Mouse (Mus musculus) midbrain, postnatal 0 days (tissue): ENCODE results near the gene Rps3a1. TPM values are rescaled to one million over a fixed set of nuclear protein-coding genes. Genes with fewer than 3 reads are reported as not detected.

Experiments
- ATAC-seq: fragments of 200-750 bp; cut with Nextera tagmentation; 2 replicates; pipeline ENCODE4 v1.8.0; 2017; ENCODE audit warnings: moderate number of reproducible peaks, mild to moderate bottlenecking, moderate TSS enrichment, moderate library complexity; ENCODE audit not compliant: low FRiP score
- DNase-seq: peaks from one replicate; pipeline ENCODE4 v3.0.0-alpha.2; 2015; ENCODE audit warnings: low spot score
- H3K27ac ChIP-seq: fragments of 300-500 bp; sonication (generic); 2 replicates; pipeline ENCODE4 v1.5.1; 2014; ENCODE audit warnings: low read depth, mild to moderate bottlenecking, low read length, mixed read lengths
- H3K27me3 ChIP-seq: fragments of 300-500 bp; sonication (generic); 2 replicates; pipeline ENCODE4 v1.6.1; 2014; ENCODE audit warnings: low read length, control low read depth, mixed read lengths; ENCODE audit not compliant: insufficient read depth
- H3K36me3 ChIP-seq: fragments of 300-500 bp; sonication (generic); 2 replicates; pipeline ENCODE4 v1.6.1; 2014; ENCODE audit warnings: low read length, control low read depth, mixed read lengths; ENCODE audit not compliant: insufficient read depth
- H3K4me1 ChIP-seq: fragments of 300-500 bp; sonication (generic); 2 replicates; pipeline ENCODE4 v1.6.1; 2014; ENCODE audit warnings: mild to moderate bottlenecking, control low read depth, antibody characterized with exemption, low read length, mixed read lengths; ENCODE audit not compliant: insufficient read depth
- H3K4me2 ChIP-seq: fragments of 300-500 bp; sonication (generic); 2 replicates; pipeline ENCODE4 v1.6.1; 2014; ENCODE audit warnings: low read depth, mild to moderate bottlenecking, low read length, mixed read lengths; ENCODE audit not compliant: poor library complexity, severe bottlenecking
- H3K4me3 ChIP-seq: fragments of 300-500 bp; sonication (generic); 2 replicates; pipeline ENCODE4 v1.5.1; 2014; ENCODE audit warnings: low read depth, mild to moderate bottlenecking, low read length, moderate library complexity
- H3K9ac ChIP-seq: fragments of 300-500 bp; sonication (generic); replicated peaks from 2 replicates; pipeline ENCODE4 v1.6.1; 2014; ENCODE audit warnings: mild to moderate bottlenecking, low read length, moderate library complexity, mixed read lengths; ENCODE audit not compliant: poor library complexity, severe bottlenecking
- H3K9me3 ChIP-seq: fragments of 300-500 bp; sonication (generic); 2 replicates; pipeline ENCODE4 v1.6.1; 2016; ENCODE audit warnings: low read length, control low read depth
- CTCF ChIP-seq: IDR thresholded peaks from 2 replicates; pipeline ENCODE4 v1.5.1; 2016; ENCODE audit warnings: antibody characterized with exemption, mild to moderate bottlenecking
- WGBS: fragments of 180-500 bp; shearing (Covaris S2); extraction: QIAGEN DNeasy Blood & Tissue Kit; methylation state at CpG from one replicate; pipeline ENCODE4 v1.1.7; 2014; 5-methylcytosine and 5-hydroxymethylcytosine counted together
- polyA plus RNA-seq: library from polyadenylated mRNA; unstranded; fragments of >200 nt; fragmentation: Nextera tagmentation; extraction: Ambion mirVana; gene quantifications from 2 replicates; pipeline ENCODE4 v1.2.1, GENCODE M21; 2015
- total RNA-seq: library from RNA; depleted of rRNA; stranded (reverse); fragments of >200 nt; gene quantifications from 2 replicates; pipeline ENCODE4 v1.2.3, GENCODE M21; 2014

The Rps3a1 gene
- total and polyA plus RNA-seq, 2 experiments from 2014 or later = 418 to 566 TPM

GRCm38 (mm10) chr3:86122156-86122555, 20.3 kb downstream of the Rps3a1 start:
- Histone ChIP-seq H3K4me2 (no peak overlapping the region), H3K36me3 (peaks cover 15% of the 10 kb centered on the region), H3K4me1 (no peaks in the 10 kb centered on the region), H3K27me3 (no peaks in the 10 kb centered on the region), H3K9me3 (no peaks in the 10 kb centered on the region), H3K4me3 (no peak overlapping the region), H3K9ac (no peak overlapping the region), H3K27ac (no peak overlapping the region)
- no peak for DNase-seq
- ATAC-seq = no peak
- TF ChIP-seq CTCF = peak; percentile 33

- Histone ChIP-seq H3K36me3 (peaks cover 7% of the 10 kb centered on the region), H3K27ac (no peak overlapping the region), H3K27me3 (no peaks in the 10 kb centered on the region), H3K9me3 (no peaks in the 10 kb centered on the region), H3K4me1 (no peaks in the 10 kb centered on the region), H3K4me2 (no peak overlapping the region), H3K4me3 (no peak overlapping the region), H3K9ac (no peak overlapping the region; the same call in 1 of the 2 replicates)
- WGBS = 62% methylated on average over 16 of the region's 16 CpGs
- DNase-seq = no peak
- TF ChIP-seq CTCF = no peak
- ATAC-seq = no peak
Observed at GRCm38 (mm10) chr3:86119237-86119932, 23.1 kb downstream of the Rps3a1 start.

- TF ChIP-seq CTCF = peak; percentile 56
- no peaks in the 10 kb centered on the region for H3K36me3 ChIP-seq
- no peak overlapping the region for H3K9ac ChIP-seq
- H3K4me3 ChIP-seq = no peak overlapping the region
- no peaks in the 10 kb centered on the region for H3K4me1 ChIP-seq
- 90% methylated on average over 4 of the region's 4 CpGs for WGBS
- no peak overlapping the region for H3K27ac ChIP-seq
- no peaks in the 10 kb centered on the region for H3K27me3 ChIP-seq
- no peak for DNase-seq
- H3K4me2 ChIP-seq = no peak overlapping the region
- ATAC-seq = no peak
- no peaks in the 10 kb centered on the region for H3K9me3 ChIP-seq
Observed at GRCm38 (mm10) chr3:86116951-86117350, 25.6 kb downstream of the Rps3a1 start.

GRCm38 (mm10) chr3:86114659-86115338, 27.7 kb downstream of the Rps3a1 start:
- WGBS = 77% methylated on average over 12 of the region's 12 CpGs
- no peaks in the 10 kb centered on the region for H3K36me3 ChIP-seq
- no peaks in the 10 kb centered on the region for H3K27me3 ChIP-seq
- ATAC-seq (no peak), DNase-seq (peak; percentile 21)
- no peak overlapping the region for H3K9ac ChIP-seq
- H3K4me3 ChIP-seq = no peak overlapping the region
- no peak for TF ChIP-seq CTCF
- no peaks in the 10 kb centered on the region for H3K4me1 ChIP-seq
- no peaks in the 10 kb centered on the region for H3K9me3 ChIP-seq
- H3K4me2 ChIP-seq = no peak overlapping the region
- no peak overlapping the region for H3K27ac ChIP-seq

- TF ChIP-seq CTCF = no peak
- no peaks in the 10 kb centered on the region for H3K27me3 ChIP-seq
- no peak overlapping the region for H3K4me2 ChIP-seq
- H3K9ac ChIP-seq = no peak overlapping the region
- 63% methylated on average over 7 of the region's 7 CpGs for WGBS
- ATAC-seq (no peak), DNase-seq (no peak)
- no peaks in the 10 kb centered on the region for H3K36me3 ChIP-seq
- no peaks in the 10 kb centered on the region for H3K9me3 ChIP-seq
- H3K4me1 ChIP-seq = no peaks in the 10 kb centered on the region
- no peak overlapping the region for H3K27ac ChIP-seq
- no peak overlapping the region for H3K4me3 ChIP-seq
Observed at GRCm38 (mm10) chr3:86112766-86113165, 29.7 kb downstream of the Rps3a1 start.

- Histone ChIP-seq H3K27me3 (no peaks in the 10 kb centered on the region), H3K4me3 (no peak overlapping the region), H3K9me3 (no peaks in the 10 kb centered on the region), H3K27ac (no peak overlapping the region), H3K36me3 (no peaks in the 10 kb centered on the region), H3K4me2 (no peak overlapping the region), H3K4me1 (no peaks in the 10 kb centered on the region), H3K9ac (no peak overlapping the region)
- 36% methylated on average over 10 of the region's 10 CpGs for WGBS
- ATAC-seq = no peak
- TF ChIP-seq CTCF = peak; percentile 45
- DNase-seq = peak; percentile 40
Observed at GRCm38 (mm10) chr3:86110077-86110476, 32.4 kb downstream of the Rps3a1 start.
